Mouse (Mus musculus): ENCODE data around the gene Srm.

DNA sequence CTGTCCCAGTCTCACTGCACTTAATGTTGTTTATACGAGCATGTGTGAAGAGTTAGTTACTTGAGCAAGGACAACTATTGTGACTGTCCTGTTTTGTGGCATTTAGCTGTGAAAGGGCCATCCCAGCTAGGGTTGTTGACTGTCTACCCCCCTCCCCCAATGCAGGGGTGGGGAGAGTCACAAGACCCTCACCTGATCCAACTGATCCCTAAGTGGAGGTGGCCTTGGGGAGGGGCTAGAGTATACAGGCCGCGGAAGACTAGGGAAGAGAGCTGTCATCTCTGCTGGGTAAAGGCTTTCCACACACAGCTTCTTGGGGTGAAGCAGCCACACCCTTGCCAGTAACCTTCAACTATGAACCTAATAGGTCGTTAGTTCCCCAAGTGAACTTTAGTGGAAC, 9.0 kb downstream of the Srm start:
- TF ChIP-seq CTCF (IDR thresholded peaks at IDR 0.05; ENCODE audit: insufficient read depth, low read length) (no peak), POLR2A (IDR thresholded peaks at IDR 0.05; ENCODE audit: borderline replicate concordance, extremely low read depth, low read depth, low read length) (no peak)
